Mouse (Mus musculus): Measurements from ENCODE around the gene Mef2d.

Gene Mef2d

Small RNA genes lying within 50 kb of the gene (microRNA-seq; reads per million reads assigned to microRNA genes)
- gene Gm25641 = 0 reads per million in 2 experiments
- gene Mir3093 = 0 reads per million in 2 experiments
- 0 reads per million in 2 experiments for gene Mir9-1
